Mouse (Mus musculus): Measurements from ENCODE around the gene Cox5a. TPM values are rescaled to one million over a fixed set of nuclear protein-coding genes. Genes with fewer than 3 reads are reported as not detected.

Gene Cox5a
- polyA plus RNA-seq, 1 experiment from 2014 or later = 1,523 TPM

DNA sequence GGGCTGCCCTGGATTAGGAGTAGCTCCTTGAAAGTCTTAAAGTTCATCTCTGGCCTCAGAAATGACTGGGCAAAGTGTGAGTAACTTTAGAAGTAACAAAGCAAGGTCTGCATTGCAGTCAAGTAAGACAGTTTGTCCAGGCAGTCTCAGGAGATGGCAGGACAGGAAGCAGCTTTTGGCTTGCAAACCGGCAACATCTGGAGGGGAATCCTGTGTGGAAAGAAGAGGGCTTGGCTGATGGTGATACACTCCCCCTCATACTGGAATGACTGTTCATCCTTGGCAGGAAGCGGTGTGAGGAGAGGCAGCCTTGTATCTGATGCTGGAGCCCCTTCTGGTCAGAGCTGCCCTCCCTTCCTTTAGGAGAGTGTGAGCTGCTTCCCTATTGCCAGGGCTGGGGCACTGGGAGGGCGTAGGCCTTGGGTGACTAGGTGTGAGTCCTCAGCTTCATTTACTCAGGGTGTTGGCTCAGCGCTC, 41.9 kb downstream of the Cox5a start:
- Histone ChIP-seq H3K27me3 (replicated peaks; ENCODE audit: control insufficient read depth, insufficient read depth, low read length) (no peaks in the 10 kb centered on the region), H3K36me3 (ENCODE audit: control insufficient read depth, insufficient read depth) (peaks cover 2% of the 10 kb centered on the region; the same call in 1 of the 2 replicates), H3K4me1 (replicated peaks; ENCODE audit: control insufficient read depth, insufficient read depth, low read length) (peaks cover 18% of the 10 kb centered on the region), H3K4me2 (replicated peaks; ENCODE audit: low read depth) (peak overlapping the region; percentile 64), H3K9me3 (ENCODE audit: control insufficient read depth) (no peaks in the 10 kb centered on the region), H3K9ac (ENCODE audit: low read depth, low read length) (no peak overlapping the region), H3K27ac (ENCODE audit: low read depth, low read length) (peak overlapping the region; percentile 74; the same call in 1 of the 2 replicates), H3K4me3 (ENCODE audit: low read depth, low read length) (no peak overlapping the region)
- peak; percentile 62 for ATAC-seq
- TF ChIP-seq CTCF (IDR thresholded peaks at IDR 0.05; ENCODE audit: low read depth) = peak; percentile 22; the same call in 1 of the 2 replicates
- WGBS = 23% methylated on average over 4 of the region's 4 CpGs

DNA sequence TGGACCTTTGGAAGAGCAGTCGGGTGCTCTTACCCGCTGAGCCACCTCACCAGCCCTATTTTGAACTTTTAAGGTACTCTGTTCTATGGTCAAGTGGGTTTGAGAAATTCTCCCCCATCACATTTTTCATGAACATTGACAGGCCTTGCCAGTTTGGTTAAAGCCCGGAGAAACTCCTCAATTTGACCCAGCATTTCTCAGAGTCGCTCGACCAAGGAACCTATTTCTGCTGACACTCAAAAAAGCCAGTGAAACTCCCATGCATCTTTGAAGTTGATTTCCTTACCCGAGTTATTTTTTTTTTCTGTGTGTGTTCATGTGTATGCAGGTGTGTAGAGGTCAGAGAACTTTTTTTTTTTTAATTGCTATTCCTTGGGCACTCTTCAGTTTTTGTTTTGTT, 43.5 kb downstream of the Cox5a start:
- no peak overlapping the region for H3K9ac ChIP-seq (ENCODE audit: low read depth, low read length)
- H3K36me3 ChIP-seq (ENCODE audit: control insufficient read depth, insufficient read depth) = peaks cover 18% of the 10 kb centered on the region
- no peaks in the 10 kb centered on the region for H3K9me3 ChIP-seq (ENCODE audit: control insufficient read depth)
- H3K4me3 ChIP-seq (ENCODE audit: low read depth, low read length) = no peak overlapping the region
- H3K4me1 ChIP-seq (replicated peaks; ENCODE audit: control insufficient read depth, insufficient read depth, low read length) = peaks cover 18% of the 10 kb centered on the region
- ATAC-seq = no peak
- H3K27me3 ChIP-seq (replicated peaks; ENCODE audit: control insufficient read depth, insufficient read depth, low read length) = no peaks in the 10 kb centered on the region
- 78% methylated on average over 6 of the region's 6 CpGs for WGBS
- TF ChIP-seq CTCF (IDR thresholded peaks at IDR 0.05; ENCODE audit: low read depth) = no peak
- H3K27ac ChIP-seq (ENCODE audit: low read depth, low read length) = 0 out of 2 replicates have a peak overlapping the region, but pooled peaks have one; percentile 50
- no peak overlapping the region for H3K4me2 ChIP-seq (replicated peaks; ENCODE audit: low read depth)

GRCm38 (mm10) chr9:57565741-57566221, 44.7 kb downstream of the Cox5a start:
- no peaks in the 10 kb centered on the region for H3K27me3 ChIP-seq (replicated peaks; ENCODE audit: control insufficient read depth, insufficient read depth, low read length)
- no peak for ATAC-seq
- H3K4me3 ChIP-seq (ENCODE audit: low read depth, low read length) = no peak overlapping the region
- peaks cover 25% of the 10 kb centered on the region for H3K36me3 ChIP-seq (ENCODE audit: control insufficient read depth, insufficient read depth)
- TF ChIP-seq CTCF (IDR thresholded peaks at IDR 0.05; ENCODE audit: low read depth) = no peak
- no peaks in the 10 kb centered on the region for H3K9me3 ChIP-seq (ENCODE audit: control insufficient read depth)
- H3K4me2 ChIP-seq (replicated peaks; ENCODE audit: low read depth) = peak overlapping the region; percentile 13; the same call in 1 of the 2 replicates
- WGBS = 31% methylated on average over 10 of the region's 10 CpGs
- H3K4me1 ChIP-seq (replicated peaks; ENCODE audit: control insufficient read depth, insufficient read depth, low read length) = peaks cover 13% of the 10 kb centered on the region
- H3K27ac ChIP-seq (ENCODE audit: low read depth, low read length) = peak overlapping the region; percentile 50; the same call in 1 of the 2 replicates
- H3K9ac ChIP-seq (ENCODE audit: low read depth, low read length) = no peak overlapping the region

- peak; percentile 46; the same call in 1 of the 2 replicates for ATAC-seq
- no peak overlapping the region for H3K9ac ChIP-seq (ENCODE audit: low read depth, low read length)
- H3K4me1 ChIP-seq (replicated peaks; ENCODE audit: control insufficient read depth, insufficient read depth, low read length) = peaks cover 13% of the 10 kb centered on the region
- 42% methylated on average over 8 of the region's 8 CpGs for WGBS
- H3K9me3 ChIP-seq (ENCODE audit: control insufficient read depth) = no peaks in the 10 kb centered on the region
- TF ChIP-seq CTCF (IDR thresholded peaks at IDR 0.05; ENCODE audit: low read depth) = peak; percentile 85
- H3K4me2 ChIP-seq (replicated peaks; ENCODE audit: low read depth) = no peak overlapping the region
- H3K4me3 ChIP-seq (ENCODE audit: low read depth, low read length) = no peak overlapping the region
- no peak overlapping the region for H3K27ac ChIP-seq (ENCODE audit: low read depth, low read length)
- peaks cover 28% of the 10 kb centered on the region for H3K36me3 ChIP-seq (ENCODE audit: control insufficient read depth, insufficient read depth)
- no peaks in the 10 kb centered on the region for H3K27me3 ChIP-seq (replicated peaks; ENCODE audit: control insufficient read depth, insufficient read depth, low read length)
These were observed 45.8 kb downstream of the Cox5a start for GRCm38 (mm10) chr9:57566846-57567245.

- H3K4me3 ChIP-seq (ENCODE audit: low read depth, low read length) = no peak overlapping the region
- no peak for ATAC-seq
- H3K4me2 ChIP-seq (replicated peaks; ENCODE audit: low read depth) = no peak overlapping the region
- TF ChIP-seq CTCF (IDR thresholded peaks at IDR 0.05; ENCODE audit: low read depth) = no peak
- no peak overlapping the region; the same call in 1 of the 2 replicates for H3K27ac ChIP-seq (ENCODE audit: low read depth, low read length)
- H3K9ac ChIP-seq (ENCODE audit: low read depth, low read length) = no peak overlapping the region
- H3K4me1 ChIP-seq (replicated peaks; ENCODE audit: control insufficient read depth, insufficient read depth, low read length) = peaks cover 4% of the 10 kb centered on the region; the same call in 1 of the 2 replicates
- WGBS = 92% methylated on average over 6 of the region's 6 CpGs
- H3K27me3 ChIP-seq (replicated peaks; ENCODE audit: control insufficient read depth, insufficient read depth, low read length) = no peaks in the 10 kb centered on the region
- no peaks in the 10 kb centered on the region for H3K9me3 ChIP-seq (ENCODE audit: control insufficient read depth)
- peaks cover 41% of the 10 kb centered on the region for H3K36me3 ChIP-seq (ENCODE audit: control insufficient read depth, insufficient read depth)
These were observed 47.4 kb downstream of the Cox5a start for GRCm38 (mm10) chr9:57568500-57568899.

DNA sequence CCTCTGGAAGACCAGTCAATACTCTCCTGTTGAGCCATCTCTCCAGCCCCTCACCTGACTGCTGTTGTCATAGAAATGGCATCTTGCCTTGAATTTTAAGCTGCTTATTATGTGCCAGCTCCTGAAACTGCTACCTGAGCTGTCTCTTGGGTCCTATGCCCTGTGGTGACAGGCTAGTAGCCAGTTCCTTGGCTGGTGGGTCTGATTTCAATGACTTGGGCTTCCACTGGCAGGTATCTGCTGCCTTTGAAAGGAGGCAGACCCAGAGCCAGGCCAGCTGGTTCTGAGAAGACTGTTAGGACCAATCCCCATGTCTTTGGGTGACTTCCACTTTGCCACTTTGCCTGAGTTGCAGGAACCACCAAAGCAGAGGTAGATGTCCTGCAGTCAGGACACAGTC, 53.3 kb downstream of the Cox5a start:
- H3K9me3 ChIP-seq (ENCODE audit: control insufficient read depth) = no peaks in the 10 kb centered on the region
- H3K4me2 ChIP-seq (replicated peaks; ENCODE audit: low read depth) = no peak overlapping the region
- no peak overlapping the region for H3K9ac ChIP-seq (ENCODE audit: low read depth, low read length)
- no peak for ATAC-seq
- TF ChIP-seq CTCF (IDR thresholded peaks at IDR 0.05; ENCODE audit: low read depth) = no peak
- H3K4me3 ChIP-seq (ENCODE audit: low read depth, low read length) = no peak overlapping the region
- peaks cover 47% of the 10 kb centered on the region for H3K36me3 ChIP-seq (ENCODE audit: control insufficient read depth, insufficient read depth)
- no peaks in the 10 kb centered on the region for H3K27me3 ChIP-seq (replicated peaks; ENCODE audit: control insufficient read depth, insufficient read depth, low read length)
- no peak overlapping the region for H3K27ac ChIP-seq (ENCODE audit: low read depth, low read length)
- H3K4me1 ChIP-seq (replicated peaks; ENCODE audit: control insufficient read depth, insufficient read depth, low read length) = no peaks in the 10 kb centered on the region
